Comparison of ENCODE assay signal across 8 mouse cellular contexts in the genomic region with DNA sequence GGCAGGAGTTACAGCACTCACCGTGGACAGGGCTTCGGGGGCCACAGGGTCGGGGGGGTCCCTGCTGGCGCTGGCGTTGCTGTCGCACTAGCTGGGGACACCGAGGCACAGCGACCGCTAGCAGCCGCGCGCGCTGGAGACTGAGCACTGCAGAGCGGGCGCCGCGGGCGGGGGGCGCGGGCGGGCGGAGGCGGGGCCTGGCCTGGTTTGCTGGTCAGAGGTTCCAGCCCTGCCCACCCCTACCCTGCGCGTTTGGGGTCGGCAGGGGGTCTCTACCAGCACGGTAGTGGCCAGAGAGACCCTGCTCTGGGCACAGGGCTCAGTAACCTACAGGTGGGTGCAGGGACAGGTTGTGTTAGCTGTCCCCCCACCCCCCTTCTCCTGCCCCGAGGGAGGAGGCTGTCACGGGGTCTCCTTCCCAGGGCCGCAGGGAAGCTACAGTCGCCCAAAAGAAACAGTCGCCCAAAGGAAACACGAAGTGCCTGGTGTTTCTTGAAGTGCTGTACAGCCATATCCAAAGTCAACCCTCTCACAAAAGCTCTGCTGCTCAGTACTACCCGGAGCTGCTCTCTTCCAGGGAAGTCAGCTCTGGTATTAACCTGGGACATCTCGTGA. TPM values are rescaled to one million over a fixed set of nuclear protein-coding genes. Genes with fewer than 3 reads are reported as not detected.
A peak's percentile ranks its signal among the peaks of the same experiment; 100 is the strongest.
DNase-seq lines count a peak whose midpoint lies in the region; ATAC-seq lines count a peak whose summit lies in the region.

Gene Baiap3 (minus strand): TSS at position 225 of the 615 bp plus-strand sequence.

- H3K9me3 ChIP-seq in megakaryocyte, embryonic 14.5 days: no peaks in the 10 kb centered on the region
- H3K9me3 ChIP-seq in embryonic facial prominence, embryonic 10.5 days: no peaks in the 10 kb centered on the region
- no peaks in the 10 kb centered on the region for H3K9me3 ChIP-seq in intestine, embryonic 16.5 days (ENCODE audit: control insufficient read depth, low read length)
- no peaks in the 10 kb centered on the region for H3K9me3 ChIP-seq in midbrain, embryonic 10.5 days (replicated peaks)

- ATAC-seq in megakaryocyte, adult 5-6 weeks (ENCODE audit: poor library complexity, severe bottlenecking): no peak
- ATAC-seq in intestine, embryonic 16.5 days: peak; percentile 19; the same call in 1 of the 2 replicates

- peaks cover 22% of the 10 kb centered on the region for H3K4me1 ChIP-seq in megakaryocyte, embryonic 14.5 days
- H3K4me1 ChIP-seq in embryonic facial prominence, embryonic 10.5 days: peaks cover 44% of the 10 kb centered on the region
- peaks cover 11% of the 10 kb centered on the region for H3K4me1 ChIP-seq in intestine, embryonic 16.5 days (ENCODE audit: control insufficient read depth, insufficient read depth, low read length)
- peaks cover 62% of the 10 kb centered on the region for H3K4me1 ChIP-seq in midbrain, embryonic 10.5 days

- H3K27ac ChIP-seq in embryonic facial prominence, embryonic 10.5 days (replicated peaks): peak within 1 kb of the TSS; percentile 48; the same call in 1 of the 2 replicates
- H3K27ac ChIP-seq in intestine, embryonic 16.5 days (ENCODE audit: low read length): no peak within 1 kb of the TSS
- peak within 1 kb of the TSS; percentile 50; the same call in 1 of the 2 replicates for H3K27ac ChIP-seq in midbrain, embryonic 10.5 days (replicated peaks)

- H3K27me3 ChIP-seq in megakaryocyte, embryonic 14.5 days (replicated peaks): peaks cover 58% of the 10 kb centered on the region
- peaks cover 55% of the 10 kb centered on the region for H3K27me3 ChIP-seq in embryonic facial prominence, embryonic 10.5 days (replicated peaks; ENCODE audit: low read depth, poor library complexity, severe bottlenecking)
- H3K27me3 ChIP-seq in intestine, embryonic 16.5 days (replicated peaks; ENCODE audit: control insufficient read depth, insufficient read depth, low read length): peaks cover 19% of the 10 kb centered on the region
- peaks cover 46% of the 10 kb centered on the region for H3K27me3 ChIP-seq in midbrain, embryonic 10.5 days (ENCODE audit: low read depth, poor library complexity, severe bottlenecking)

- DNase-seq in embryonic facial prominence, embryonic 10.5 days (ENCODE audit: low spot score): peak; percentile 65
- peak; percentile 58 for DNase-seq in midbrain, embryonic 10.5 days (ENCODE audit: low spot score)
- peak; percentile 78 for DNase-seq in thymus, postnatal 4 days
- no peak for DNase-seq in c-Kit-positive CD71-positive TER-119-positive erythroid progenitor cells, embryonic 14.5 days (ENCODE audit: low spot score)
- no peak for DNase-seq in ovary, postnatal 36 days (ENCODE audit: low spot score)

- peak within 1 kb of the TSS; percentile 53 for H3K9ac ChIP-seq in intestine, embryonic 16.5 days (ENCODE audit: low read depth, low read length)

- peak within 1 kb of the TSS; percentile 75 for H3K4me2 ChIP-seq in intestine, embryonic 16.5 days (ENCODE audit: low read depth, low read length)

- 5% methylated on average over 35 of the region's 35 CpGs for WGBS in embryonic facial prominence, embryonic 10.5 days
- 3% methylated on average over 35 of the region's 35 CpGs for WGBS in intestine, embryonic 16.5 days
- WGBS in midbrain, embryonic 10.5 days: 4% methylated on average over 33 of the region's 35 CpGs

- H3K4me3 ChIP-seq in megakaryocyte, embryonic 14.5 days (replicated peaks): peak within 1 kb of the TSS; percentile 84
- peak within 1 kb of the TSS; percentile 57 for H3K4me3 ChIP-seq in embryonic facial prominence, embryonic 10.5 days
- peak within 1 kb of the TSS; percentile 45 for H3K4me3 ChIP-seq in intestine, embryonic 16.5 days (ENCODE audit: low read length)
- H3K4me3 ChIP-seq in midbrain, embryonic 10.5 days: peak within 1 kb of the TSS; percentile 53

- peaks cover 28% of the 10 kb centered on the region for H3K36me3 ChIP-seq in megakaryocyte, embryonic 14.5 days (replicated peaks; ENCODE audit: low read length)
- peaks cover 34% of the 10 kb centered on the region for H3K36me3 ChIP-seq in embryonic facial prominence, embryonic 10.5 days (replicated peaks)
- 0 out of 2 replicates have a peak, but pooled peaks cover 7% of the 10 kb centered on the region for H3K36me3 ChIP-seq in intestine, embryonic 16.5 days (ENCODE audit: control insufficient read depth, insufficient read depth, low read length)
- peaks cover 26% of the 10 kb centered on the region for H3K36me3 ChIP-seq in midbrain, embryonic 10.5 days

RNA-seq across cellular contexts. Expression of gene Baiap3, which starts in this region (rescaled TPM):
- 1.7 and 2.7 TPM in 2 replicates for polyA plus RNA-seq in megakaryocyte, embryonic 14.5 days (2012; ENCODE audit: insufficient read depth, low replicate concordance)
- 3.3 and 3.7 TPM in 2 replicates for total RNA-seq in megakaryocyte, adult 5-6 weeks (2015)
- 1.8 and 4.0 TPM in 2 replicates for total RNA-seq in megakaryocyte, adult 5-6 weeks (2017)
- 0.67 and 0.94 TPM in 2 replicates for polyA plus RNA-seq in embryonic facial prominence, embryonic 10.5 days (2016; fragmentation: Nextera tagmentation; extraction: Ambion mirVana)
- 2.5 and 4.0 TPM in 2 replicates for polyA plus RNA-seq in intestine, embryonic 16.5 days (2015; fragmentation: Nextera tagmentation; extraction: Ambion mirVana)
- polyA plus RNA-seq in midbrain, embryonic 10.5 days (2016; fragmentation: Nextera tagmentation; extraction: Ambion mirVana): 2.3 and 2.4 TPM in 2 replicates

Comparison
In these comparisons a context has a peak if more than half of its experiments do, and no peak if none do; other contexts are left out.
1. Peak in DNase-seq, H3K4me3 ChIP-seq and H3K27ac ChIP-seq in embryonic facial prominence, embryonic 10.5 days; RNA of the gene not detected or under 1 TPM.
2. DNase-seq: peak in midbrain, embryonic 10.5 days (single experiment) and thymus, postnatal 4 days (single experiment); none in c-Kit-positive CD71-positive TER-119-positive erythroid progenitor cells, embryonic 14.5 days (single experiment) and ovary, postnatal 36 days (single experiment).
3. Peak in every context shown above with its lines, with median percentiles within 50 percentile points of each other: H3K4me3 ChIP-seq.